Mouse (Mus musculus) brown adipose tissue, adult 24 weeks (tissue): Measurements from ENCODE around the gene Ccdc183. TPM values are rescaled to one million over a fixed set of nuclear protein-coding genes. Genes with fewer than 3 reads are reported as not detected.

Source experiments
- H3K27ac ChIP-seq: fragments of 200-500 bp; replicated peaks from 2 replicates; pipeline ENCODE4 v1.5.1; 2012; ENCODE audit warnings: low read depth, mild to moderate bottlenecking, low read length
- H3K4me1 ChIP-seq: fragments of 200-500 bp; 2 replicates; pipeline ENCODE4 v1.6.1; 2012; ENCODE audit warnings: low read length, mixed read lengths; ENCODE audit not compliant: control insufficient read depth, insufficient read depth, insufficient read length
- H3K4me3 ChIP-seq: fragments of 200-500 bp; 2 replicates; pipeline ENCODE4 v1.5.1; 2012; ENCODE audit warnings: low read depth, mild to moderate bottlenecking, low read length, moderate library complexity; ENCODE audit not compliant: insufficient read depth
- polyA plus RNA-seq: library from polyadenylated mRNA; stranded (reverse); fragments of >200 nt; gene quantifications from 2 replicates; pipeline ENCODE4 v1.2.4, GENCODE M21; 2012; ENCODE audit not compliant: missing spikeins, insufficient read depth, insufficient read length

The Ccdc183 gene
- polyA plus RNA-seq, result not detected in 2 replicates

- no peak within 1 kb of the TSS for H3K4me3 ChIP-seq
- H3K27ac ChIP-seq, result no peak within 1 kb of the TSS
- no peaks in the 10 kb centered on the region for H3K4me1 ChIP-seq
Observed at GRCm38 (mm10) chr2:25617578-25617977, at the start of gene Ccdc183. Ccdc183 (minus strand) TSS chr2:25617678.

- H3K4me3 ChIP-seq, result no peak overlapping the region
Observed at GRCm38 (mm10) chr2:25666516-25666915, 49.0 kb upstream of the Ccdc183 start.

GRCm38 (mm10) chr2:25664125-25664524, 46.6 kb upstream of the Ccdc183 start:
- H3K4me1 ChIP-seq, result no peaks in the 10 kb centered on the region
- no peak overlapping the region for H3K27ac ChIP-seq
- no peak overlapping the region for H3K4me3 ChIP-seq

More at GRCm38 (mm10) chr2:25666516-25666915, 49.0 kb upstream of the Ccdc183 start:
- H3K27ac ChIP-seq, result no peak overlapping the region
- H3K4me1 ChIP-seq, result no peaks in the 10 kb centered on the region

GRCm38 (mm10) chr2:25663511-25663910, 46.0 kb upstream of the Ccdc183 start:
- H3K4me3 ChIP-seq, result no peak overlapping the region
- H3K27ac ChIP-seq, result no peak overlapping the region
- H3K4me1 ChIP-seq, result no peaks in the 10 kb centered on the region

GRCm38 (mm10) chr2:25661245-25661970, 43.9 kb upstream of the Ccdc183 start:
- H3K4me1 ChIP-seq, result no peaks in the 10 kb centered on the region
- no peak overlapping the region for H3K27ac ChIP-seq
- H3K4me3 ChIP-seq, result no peak overlapping the region

- H3K4me1 ChIP-seq, result no peaks in the 10 kb centered on the region
- no peak overlapping the region for H3K4me3 ChIP-seq
- H3K27ac ChIP-seq, result no peak overlapping the region
Observed at GRCm38 (mm10) chr2:25660279-25660678, 42.8 kb upstream of the Ccdc183 start.

GRCm38 (mm10) chr2:25657652-25658051, 40.2 kb upstream of the Ccdc183 start, which contains the start of gene Lcn5:
Lcn5 (plus strand) TSS chr2:25657952.
- Histone ChIP-seq H3K27ac (no peak within 1 kb of the TSS), H3K4me3 (no peak within 1 kb of the TSS), H3K4me1 (no peaks in the 10 kb centered on the region)

- no peak overlapping the region for H3K4me3 ChIP-seq
- no peak overlapping the region for H3K27ac ChIP-seq
- H3K4me1 ChIP-seq, result no peaks in the 10 kb centered on the region
Observed at GRCm38 (mm10) chr2:25657246-25657645, 39.8 kb upstream of the Ccdc183 start.

GRCm38 (mm10) chr2:25656691-25657090, 39.2 kb upstream of the Ccdc183 start:
- no peaks in the 10 kb centered on the region for H3K4me1 ChIP-seq
- no peak overlapping the region for H3K27ac ChIP-seq
- no peak overlapping the region for H3K4me3 ChIP-seq

- no peak overlapping the region for H3K27ac ChIP-seq
- no peak overlapping the region for H3K4me3 ChIP-seq
- H3K4me1 ChIP-seq, result no peaks in the 10 kb centered on the region
Observed at GRCm38 (mm10) chr2:25654502-25654901, 37.0 kb upstream of the Ccdc183 start.

- Histone ChIP-seq H3K27ac (no peak within 1 kb of the TSS), H3K4me3 (no peak within 1 kb of the TSS), H3K4me1 (no peaks in the 10 kb centered on the region)
Observed at GRCm38 (mm10) chr2:25652902-25653301, 35.4 kb upstream of the Ccdc183 start, which contains the start of gene Lcn8. Lcn8 (plus strand) TSS chr2:25653120.

- Histone ChIP-seq H3K4me3 (no peak overlapping the region), H3K4me1 (no peaks in the 10 kb centered on the region), H3K27ac (no peak overlapping the region)
Observed at GRCm38 (mm10) chr2:25639890-25640289, 22.4 kb upstream of the Ccdc183 start.

GRCm38 (mm10) chr2:25634046-25634445, 16.6 kb upstream of the Ccdc183 start:
- no peaks in the 10 kb centered on the region for H3K4me1 ChIP-seq
- H3K4me3 ChIP-seq, result no peak overlapping the region
- H3K27ac ChIP-seq, result no peak overlapping the region

GRCm38 (mm10) chr2:25633616-25634015, 16.1 kb upstream of the Ccdc183 start:
- no peak overlapping the region for H3K4me3 ChIP-seq
- no peak overlapping the region for H3K27ac ChIP-seq
- H3K4me1 ChIP-seq, result no peaks in the 10 kb centered on the region

GRCm38 (mm10) chr2:25628738-25629137, 11.3 kb upstream of the Ccdc183 start:
- H3K4me3 ChIP-seq, result no peak overlapping the region
- no peak overlapping the region for H3K27ac ChIP-seq
- no peaks in the 10 kb centered on the region for H3K4me1 ChIP-seq

GRCm38 (mm10) chr2:25627811-25628210, 10.3 kb upstream of the Ccdc183 start, which contains the start of gene Fcna:
Fcna (minus strand) TSS chr2:25628030.
- H3K4me1 ChIP-seq, result no peaks in the 10 kb centered on the region
- H3K27ac ChIP-seq, result no peak within 1 kb of the TSS
- H3K4me3 ChIP-seq, result no peak within 1 kb of the TSS
